Mouse (Mus musculus) intestine, postnatal 0 days (tissue): ENCODE data around the gene Cep112. TPM values are rescaled to one million over a fixed set of nuclear protein-coding genes. Genes with fewer than 3 reads are reported as not detected.
A peak's percentile ranks its signal among the peaks of the same experiment; 100 is the strongest.

ENCODE experiments used
- ATAC-seq: fragments of 200-750 bp; cut with Nextera tagmentation; 2 replicates; pipeline ENCODE4 v1.8.0; 2017; ENCODE audit warnings: mild to moderate bottlenecking, moderate TSS enrichment, moderate library complexity
- H3K27ac ChIP-seq: fragments of 300-500 bp; sonication (generic); 2 replicates; pipeline ENCODE4 v1.5.1; 2014; ENCODE audit warnings: mild to moderate bottlenecking, low read depth, low read length, moderate library complexity
- H3K27me3 ChIP-seq: fragments of 300-500 bp; sonication (generic); replicated peaks from 2 replicates; pipeline ENCODE4 v1.6.1; 2014; ENCODE audit warnings: low read length, mixed read lengths; ENCODE audit not compliant: control insufficient read depth, insufficient read depth
- H3K36me3 ChIP-seq: fragments of 300-500 bp; sonication (generic); 2 replicates; pipeline ENCODE4 v1.6.1; 2014; ENCODE audit warnings: mild to moderate bottlenecking, moderate library complexity; ENCODE audit not compliant: control insufficient read depth, insufficient read depth
- H3K4me1 ChIP-seq: fragments of 300-500 bp; sonication (generic); replicated peaks from 2 replicates; pipeline ENCODE4 v1.6.1; 2014; ENCODE audit warnings: antibody characterized with exemption, low read length, mixed read lengths; ENCODE audit not compliant: control insufficient read depth, insufficient read depth
- H3K4me2 ChIP-seq: fragments of 300-500 bp; sonication (generic); replicated peaks from 2 replicates; pipeline ENCODE4 v1.6.1; 2014; ENCODE audit warnings: low read depth, mild to moderate bottlenecking, moderate library complexity
- H3K4me3 ChIP-seq: fragments of 300-500 bp; sonication (generic); 2 replicates; pipeline ENCODE4 v1.5.1; 2014; ENCODE audit warnings: low read depth, low read length
- H3K9ac ChIP-seq: fragments of 300-500 bp; sonication (generic); 2 replicates; pipeline ENCODE4 v1.6.1; 2014; ENCODE audit warnings: mild to moderate bottlenecking, low read depth, low read length
- H3K9me3 ChIP-seq: fragments of 300-500 bp; sonication (generic); 2 replicates; pipeline ENCODE4 v1.6.1; 2016; ENCODE audit warnings: mixed run types; ENCODE audit not compliant: control insufficient read depth
- CTCF ChIP-seq: sonication (generic); IDR thresholded peaks from 2 replicates; pipeline ENCODE4 v1.5.1; 2016; ENCODE audit warnings: low read depth, mild to moderate bottlenecking, control low read depth, antibody characterized with exemption, moderate library complexity
- WGBS: fragments of 180-500 bp; shearing (Covaris S2); extraction: QIAGEN DNeasy Blood & Tissue Kit; methylation state at CpG from one replicate; pipeline ENCODE4 v1.1.7; 2014; 5-methylcytosine and 5-hydroxymethylcytosine counted together
- polyA plus RNA-seq: library from polyadenylated mRNA; unstranded; fragments of >200 nt; fragmentation: Nextera tagmentation; extraction: Ambion mirVana; gene quantifications from 2 replicates; pipeline ENCODE4 v1.2.1, GENCODE M21; 2015

Cep112 gene
- polyA plus RNA-seq, 1 experiment from 2014 or later: 3.9 TPM

GRCm38 (mm10) chr11:108885276-108885896 lies 460.4 kb downstream of the Cep112 start:
- 73% methylated on average over 19 of the region's 19 CpGs for WGBS
- Histone ChIP-seq H3K4me1 (no peaks in the 10 kb centered on the region), H3K27ac (no peak overlapping the region), H3K9ac (no peak overlapping the region), H3K9me3 (no peaks in the 10 kb centered on the region), H3K36me3 (no peaks in the 10 kb centered on the region), H3K27me3 (no peaks in the 10 kb centered on the region), H3K4me3 (no peak overlapping the region), H3K4me2 (no peak overlapping the region)
- no peak for ATAC-seq
- TF ChIP-seq CTCF: no peak

- whole genome bisulfite sequencing: 82% methylated on average over 8 of the region's 8 CpGs
- no peak overlapping the region for H3K27ac ChIP-seq
- no peak overlapping the region for H3K4me3 ChIP-seq
- no peaks in the 10 kb centered on the region for H3K36me3 ChIP-seq
- no peaks in the 10 kb centered on the region for H3K9me3 ChIP-seq
- no peak for TF ChIP-seq CTCF
- H3K4me2 ChIP-seq: no peak overlapping the region
- ATAC-seq: no peak
- H3K27me3 ChIP-seq: no peaks in the 10 kb centered on the region
- H3K9ac ChIP-seq: no peak overlapping the region
- no peaks in the 10 kb centered on the region for H3K4me1 ChIP-seq
These were observed 461.1 kb downstream of the Cep112 start for GRCm38 (mm10) chr11:108886060-108886459.

GRCm38 (mm10) chr11:108889121-108889520 lies 464.1 kb downstream of the Cep112 start:
- H3K4me3 ChIP-seq: no peak overlapping the region
- TF ChIP-seq CTCF: peak; percentile 77
- H3K36me3 ChIP-seq: no peaks in the 10 kb centered on the region
- H3K4me1 ChIP-seq: no peaks in the 10 kb centered on the region
- no peak for ATAC-seq
- H3K9me3 ChIP-seq: no peaks in the 10 kb centered on the region
- 43% methylated on average over 11 of the region's 11 CpGs for WGBS
- no peak overlapping the region for H3K27ac ChIP-seq
- 0 out of 2 replicates have a peak overlapping the region, but pooled peaks have one; percentile 35 for H3K4me2 ChIP-seq
- H3K9ac ChIP-seq: no peak overlapping the region
- no peaks in the 10 kb centered on the region for H3K27me3 ChIP-seq

- WGBS: 58% methylated on average over 16 of the region's 16 CpGs
- ATAC-seq: no peak
- no peaks in the 10 kb centered on the region for H3K4me1 ChIP-seq
- H3K4me3 ChIP-seq: no peak overlapping the region
- no peak overlapping the region for H3K27ac ChIP-seq
- H3K9me3 ChIP-seq: no peaks in the 10 kb centered on the region
- no peak overlapping the region for H3K9ac ChIP-seq
- TF ChIP-seq CTCF: no peak
- H3K4me2 ChIP-seq: peak overlapping the region; percentile 53; the same call in 1 of the 2 replicates
- H3K27me3 ChIP-seq: no peaks in the 10 kb centered on the region
- no peaks in the 10 kb centered on the region for H3K36me3 ChIP-seq
These were observed 465.6 kb downstream of the Cep112 start for GRCm38 (mm10) chr11:108890544-108890943.

GRCm38 (mm10) chr11:108891111-108891870 lies 466.3 kb downstream of the Cep112 start:
- peak overlapping the region; percentile 53 for H3K4me2 ChIP-seq
- no peaks in the 10 kb centered on the region for H3K36me3 ChIP-seq
- no peaks in the 10 kb centered on the region for H3K27me3 ChIP-seq
- H3K4me1 ChIP-seq: no peaks in the 10 kb centered on the region
- peak overlapping the region; percentile 17; the same call in 1 of the 2 replicates for H3K9ac ChIP-seq
- WGBS: 28% methylated on average over 17 of the region's 17 CpGs
- H3K4me3 ChIP-seq: peak overlapping the region; percentile 16; the same call in 1 of the 2 replicates
- no peak for ATAC-seq
- no peak for TF ChIP-seq CTCF
- H3K27ac ChIP-seq: no peak overlapping the region
- no peaks in the 10 kb centered on the region for H3K9me3 ChIP-seq

GRCm38 (mm10) chr11:108891871-108892380 lies 466.9 kb downstream of the Cep112 start:
- H3K27me3 ChIP-seq: no peaks in the 10 kb centered on the region
- H3K36me3 ChIP-seq: no peaks in the 10 kb centered on the region
- TF ChIP-seq CTCF: no peak
- ATAC-seq: no peak
- no peaks in the 10 kb centered on the region for H3K4me1 ChIP-seq
- H3K4me2 ChIP-seq: peak overlapping the region; percentile 53
- 34% methylated on average over 21 of the region's 21 CpGs for WGBS
- no peak overlapping the region for H3K27ac ChIP-seq
- H3K9ac ChIP-seq: peak overlapping the region; percentile 17; the same call in 1 of the 2 replicates
- H3K9me3 ChIP-seq: no peaks in the 10 kb centered on the region
- 0 out of 2 replicates have a peak overlapping the region, but pooled peaks have one; percentile 16 for H3K4me3 ChIP-seq
